Mouse (Mus musculus) kidney, postnatal 0 days (tissue): Measurements from ENCODE around the gene Glo1. TPM values are rescaled to one million over a fixed set of nuclear protein-coding genes. Genes with fewer than 3 reads are reported as not detected.
A peak's percentile ranks its signal among the peaks of the same experiment; 100 is the strongest.

ENCODE experiments used
- ATAC-seq: fragments of 200-750 bp; cut with Nextera tagmentation; replicated peaks from 2 replicates; pipeline ENCODE4 v1.8.0; 2017; ENCODE audit warnings: low read depth, moderate number of reproducible peaks, moderate TSS enrichment, moderate library complexity; ENCODE audit not compliant: low FRiP score
- DNase-seq: peaks from one replicate; pipeline ENCODE4 v3.0.0-alpha.2; 2016; ENCODE audit warnings: low spot score
- H3K27ac ChIP-seq: fragments of 300-500 bp; sonication (generic); 2 replicates; pipeline ENCODE4 v1.5.1; 2014; ENCODE audit warnings: mild to moderate bottlenecking
- H3K27me3 ChIP-seq: fragments of 300-500 bp; sonication (generic); 2 replicates; pipeline ENCODE4 v1.6.1; 2014; ENCODE audit warnings: low read length, mixed read lengths; ENCODE audit not compliant: insufficient read depth
- H3K36me3 ChIP-seq: fragments of 300-500 bp; sonication (generic); 2 replicates; pipeline ENCODE4 v1.6.1; 2014; ENCODE audit warnings: low read length, mixed read lengths; ENCODE audit not compliant: insufficient read depth
- H3K4me1 ChIP-seq: fragments of 300-500 bp; sonication (generic); replicated peaks from 2 replicates; pipeline ENCODE4 v1.6.1; 2014; ENCODE audit warnings: antibody characterized with exemption, low read length, mixed read lengths; ENCODE audit not compliant: insufficient read depth
- H3K4me2 ChIP-seq: fragments of 300-500 bp; sonication (generic); 2 replicates; pipeline ENCODE4 v1.6.1; 2014; ENCODE audit warnings: mild to moderate bottlenecking, low read length, moderate library complexity, mixed read lengths
- H3K4me3 ChIP-seq: fragments of 300-500 bp; sonication (generic); replicated peaks from 2 replicates; pipeline ENCODE4 v1.5.1; 2014; ENCODE audit warnings: low read depth, low read length
- H3K9ac ChIP-seq: fragments of 300-500 bp; sonication (generic); 2 replicates; pipeline ENCODE4 v1.6.1; 2014; ENCODE audit warnings: low read depth, low read length
- H3K9me3 ChIP-seq: fragments of 300-500 bp; sonication (generic); replicated peaks from 2 replicates; pipeline ENCODE4 v1.6.1; 2016; ENCODE audit warnings: low read length, inconsistent platforms, mixed read lengths
- CTCF ChIP-seq: IDR thresholded peaks from 2 replicates; pipeline ENCODE4 v1.5.1; 2016; ENCODE audit warnings: antibody characterized with exemption, low read depth, mild to moderate bottlenecking, moderate library complexity
- WGBS: fragments of 180-500 bp; shearing (Covaris S2); extraction: QIAGEN DNeasy Blood & Tissue Kit; methylation state at CpG from one replicate; pipeline ENCODE4 v1.1.7; 2014; 5-methylcytosine and 5-hydroxymethylcytosine counted together
- polyA plus RNA-seq: library from polyadenylated mRNA; unstranded; fragments of >200 nt; fragmentation: Nextera tagmentation; extraction: Ambion mirVana; gene quantifications from 2 replicates; pipeline ENCODE4 v1.2.1, GENCODE M21; 2015

Gene Glo1
- polyA plus RNA-seq, 1 experiment from 2014 or later = 247 TPM

DNA sequence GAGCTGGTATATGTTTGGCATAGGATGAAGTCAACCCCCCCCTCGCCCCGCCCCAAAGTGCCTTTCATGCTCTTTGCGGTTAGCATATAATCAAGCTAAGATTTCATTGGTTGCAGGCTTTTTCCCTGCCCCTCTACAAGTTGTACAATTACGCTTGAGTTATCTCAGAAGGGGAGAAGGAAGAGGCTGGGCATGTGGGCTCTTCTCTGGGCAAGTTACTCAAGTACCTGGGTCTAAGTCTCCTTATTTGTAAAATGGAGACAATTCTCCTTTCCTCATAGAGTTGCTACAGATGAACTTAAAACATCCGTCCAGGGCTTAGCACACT, 16.7 kb downstream of the Glo1 start:
- H3K9ac ChIP-seq = no peak overlapping the region
- WGBS = 95% methylated on average over 5 of the region's 5 CpGs
- no peak overlapping the region for H3K4me2 ChIP-seq
- ATAC-seq = no peak
- no peaks in the 10 kb centered on the region for H3K9me3 ChIP-seq
- H3K36me3 ChIP-seq = no peaks in the 10 kb centered on the region
- no peak for TF ChIP-seq CTCF
- no peaks in the 10 kb centered on the region for H3K27me3 ChIP-seq
- no peak overlapping the region for H3K27ac ChIP-seq
- H3K4me1 ChIP-seq = peaks cover 24% of the 10 kb centered on the region
- H3K4me3 ChIP-seq = no peak overlapping the region
- no peak for DNase-seq

DNA sequence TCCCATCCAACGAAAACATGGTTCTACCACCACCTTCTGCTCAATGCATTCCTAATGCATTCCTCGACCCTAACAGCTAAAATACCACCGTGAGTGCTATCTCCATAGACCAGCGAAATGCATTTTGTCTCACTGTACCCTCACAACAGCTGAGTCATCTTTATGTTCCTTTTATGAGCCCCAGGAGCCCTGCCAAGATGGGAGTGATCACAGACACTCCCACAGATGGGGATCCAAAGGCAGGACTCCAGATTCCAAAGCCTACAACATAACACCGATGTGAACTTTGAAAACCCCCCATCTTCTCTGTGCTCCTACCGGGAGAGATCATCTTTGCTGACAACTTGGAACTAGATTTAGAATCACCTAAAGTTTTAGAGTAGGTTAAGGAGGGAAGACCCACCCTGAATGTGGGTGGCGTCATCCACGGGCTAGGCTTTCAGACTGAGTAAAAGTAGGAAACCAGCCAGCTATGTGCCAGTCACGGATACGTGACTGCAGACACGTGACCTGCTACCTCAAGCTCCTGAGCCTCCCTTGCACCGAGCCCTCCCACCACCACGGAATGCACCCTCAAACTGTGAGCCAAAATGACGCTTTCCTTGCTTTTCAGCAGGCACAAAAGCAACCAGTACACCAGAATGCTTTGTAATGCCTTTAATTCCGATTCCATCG, 17.2 kb downstream of the Glo1 start:
- Histone ChIP-seq H3K4me1 (peaks cover 24% of the 10 kb centered on the region), H3K4me2 (no peak overlapping the region), H3K27me3 (no peaks in the 10 kb centered on the region)

DNA sequence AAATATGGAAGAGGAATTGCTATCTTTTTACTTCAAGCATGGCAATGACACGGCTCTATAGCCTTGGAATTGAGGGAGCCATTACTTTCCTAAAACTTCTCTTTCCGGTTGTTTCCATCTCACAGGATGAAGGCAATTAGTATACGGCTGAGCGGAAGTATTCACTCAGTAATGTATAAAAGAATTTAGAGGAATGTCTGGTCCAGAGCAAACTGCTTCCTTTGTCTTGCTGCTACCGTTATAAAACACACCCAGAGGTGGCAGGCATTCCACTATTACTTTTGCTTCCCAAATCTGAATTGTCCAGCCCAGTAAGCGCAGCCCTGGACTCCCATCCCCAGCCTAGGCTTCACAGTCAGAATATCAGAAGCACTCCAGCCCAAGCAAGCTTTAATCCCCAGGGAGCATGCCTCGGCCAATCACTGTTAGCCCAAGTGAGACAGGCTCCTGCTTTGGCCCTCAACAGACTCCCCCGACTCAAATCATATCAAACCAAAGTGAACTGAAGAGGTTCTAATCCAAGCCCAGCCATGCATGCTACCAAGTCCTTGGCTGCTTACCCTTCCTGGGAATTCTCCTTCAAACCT, 18.7 kb downstream of the Glo1 start:
- WGBS = 53% methylated on average over 8 of the region's 8 CpGs
- Histone ChIP-seq H3K9ac (no peak overlapping the region), H3K4me3 (no peak overlapping the region), H3K4me2 (no peak overlapping the region), H3K27me3 (no peaks in the 10 kb centered on the region), H3K9me3 (no peaks in the 10 kb centered on the region), H3K36me3 (peaks cover under 1% of the 10 kb centered on the region; the same call in 1 of the 2 replicates), H3K27ac (peak overlapping the region; percentile 48; the same call in 1 of the 2 replicates), H3K4me1 (peaks cover 24% of the 10 kb centered on the region)
- ATAC-seq (no peak), DNase-seq (peak; percentile 38)
- TF ChIP-seq CTCF = no peak

More for the DNA sequence above, 17.2 kb downstream of the Glo1 start:
- no peak overlapping the region for H3K9ac ChIP-seq
- DNase-seq = peak; percentile 67
- no peak overlapping the region for H3K4me3 ChIP-seq
- no peak for TF ChIP-seq CTCF
- no peaks in the 10 kb centered on the region for H3K9me3 ChIP-seq
- WGBS = 63% methylated on average over 16 of the region's 16 CpGs
- H3K27ac ChIP-seq = no peak overlapping the region
- ATAC-seq = no peak
- no peaks in the 10 kb centered on the region for H3K36me3 ChIP-seq

DNA sequence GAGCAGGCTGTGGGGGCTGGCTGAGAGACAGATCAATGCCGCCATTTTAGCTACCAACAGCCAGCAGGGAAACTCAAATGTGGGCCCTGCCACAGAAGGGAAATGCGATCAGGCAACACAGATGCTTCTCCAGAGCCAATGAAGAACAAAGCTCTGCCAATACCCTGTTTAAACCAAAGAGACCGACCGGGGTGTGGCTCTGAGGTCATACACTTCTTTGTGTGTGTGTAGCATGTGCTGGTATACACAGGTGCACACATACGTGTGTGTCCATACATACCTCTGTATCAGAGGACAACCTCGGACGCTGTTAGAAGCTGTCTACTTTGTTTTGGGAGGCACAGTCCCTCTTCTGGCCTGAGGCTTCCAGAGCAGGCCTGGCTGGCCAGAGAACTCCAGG, 19.3 kb downstream of the Glo1 start:
- peaks cover 7% of the 10 kb centered on the region; the same call in 1 of the 2 replicates for H3K36me3 ChIP-seq
- 92% methylated on average over 7 of the region's 7 CpGs for WGBS
- DNase-seq (no peak), ATAC-seq (no peak)
- no peaks in the 10 kb centered on the region for H3K9me3 ChIP-seq
- no peak overlapping the region for H3K9ac ChIP-seq
- H3K4me2 ChIP-seq = no peak overlapping the region
- 0 out of 2 replicates have a peak overlapping the region, but pooled peaks have one; percentile 48 for H3K27ac ChIP-seq
- no peak for TF ChIP-seq CTCF
- peaks cover 24% of the 10 kb centered on the region for H3K4me1 ChIP-seq
- H3K4me3 ChIP-seq = no peak overlapping the region
- no peaks in the 10 kb centered on the region for H3K27me3 ChIP-seq

DNA sequence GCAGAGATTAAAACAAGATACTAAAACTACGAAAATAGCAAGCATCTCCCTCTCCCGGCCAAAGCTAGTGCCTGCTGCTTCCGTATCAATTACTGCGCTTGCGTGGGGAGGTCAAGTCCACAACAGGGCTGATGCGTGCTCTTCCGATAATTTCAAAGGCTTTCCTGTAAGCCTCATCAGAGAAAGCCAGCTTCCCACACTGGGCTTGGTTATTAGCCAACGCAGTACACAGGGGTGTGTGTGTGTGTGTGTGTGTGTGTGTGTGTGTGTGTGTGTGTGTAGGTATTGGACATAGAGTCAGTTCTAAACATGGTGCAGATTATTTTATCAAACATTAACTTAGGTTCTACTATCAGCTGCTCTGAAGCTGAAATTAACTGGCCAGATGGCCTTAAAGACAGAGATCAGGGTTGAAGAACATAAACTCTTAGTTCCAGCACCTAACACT, 20.0 kb downstream of the Glo1 start:
- Histone ChIP-seq H3K27me3 (no peaks in the 10 kb centered on the region), H3K9me3 (no peaks in the 10 kb centered on the region), H3K9ac (no peak overlapping the region), H3K36me3 (peaks cover 14% of the 10 kb centered on the region; the same call in 1 of the 2 replicates), H3K4me3 (no peak overlapping the region), H3K4me2 (no peak overlapping the region), H3K4me1 (peaks cover 24% of the 10 kb centered on the region), H3K27ac (no peak overlapping the region)
- DNase-seq (no peak), ATAC-seq (no peak)
- 80% methylated on average over 8 of the region's 8 CpGs for WGBS
- no peak for TF ChIP-seq CTCF

DNA sequence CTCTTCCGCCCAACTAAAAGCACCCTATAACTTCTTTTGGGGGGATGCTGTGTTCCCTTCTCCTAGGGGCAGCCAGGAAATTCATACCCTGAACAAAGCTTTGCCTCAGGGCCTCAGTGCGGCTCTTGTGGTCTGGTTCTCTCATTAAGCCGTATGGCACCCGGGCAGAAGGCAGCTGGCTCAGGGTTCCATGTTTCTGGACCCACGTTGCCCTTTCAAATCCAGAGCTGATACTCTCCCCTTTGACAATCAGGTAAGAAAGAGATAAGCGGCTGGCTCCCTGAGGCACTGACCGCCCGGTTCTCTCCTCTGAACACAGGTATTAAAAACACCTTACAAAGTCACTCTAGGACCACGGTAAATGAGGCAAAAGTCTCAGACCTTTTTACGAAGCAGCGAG, 20.5 kb downstream of the Glo1 start:
- Histone ChIP-seq H3K4me3 (no peak overlapping the region), H3K27me3 (no peaks in the 10 kb centered on the region), H3K27ac (no peak overlapping the region), H3K4me2 (no peak overlapping the region), H3K36me3 (peaks cover 15% of the 10 kb centered on the region; the same call in 1 of the 2 replicates), H3K9me3 (no peaks in the 10 kb centered on the region), H3K9ac (no peak overlapping the region), H3K4me1 (peaks cover 20% of the 10 kb centered on the region)
- no peak for DNase-seq
- no peak for TF ChIP-seq CTCF
- WGBS = 86% methylated on average over 11 of the region's 11 CpGs
- ATAC-seq = no peak
